Mouse (Mus musculus): ENCODE results near the gene Usp29.

DNA sequence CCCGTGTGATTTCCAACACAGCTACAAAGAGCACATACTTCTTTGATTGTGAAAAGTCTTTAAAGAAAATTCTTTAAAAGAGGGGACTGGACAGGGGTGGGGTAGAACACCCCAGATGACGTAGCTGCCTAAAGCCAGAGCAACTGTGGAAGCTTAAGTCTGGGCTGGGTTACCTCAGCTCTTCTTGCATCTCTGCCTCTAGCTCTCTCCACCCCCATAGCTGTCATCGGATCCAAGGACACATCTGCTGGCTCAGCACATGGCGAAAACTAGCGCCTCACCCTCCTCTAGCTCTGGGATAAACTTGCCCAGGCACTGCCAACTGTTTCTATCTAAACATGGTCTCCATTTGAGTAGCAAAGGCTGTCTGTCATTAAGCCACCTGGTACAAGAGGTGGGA is 34.9 kb downstream of the Usp29 start:
- no peak for TF ChIP-seq CTCF (IDR thresholded peaks at IDR 0.05; ENCODE audit: low read depth)
- no peak for TF ChIP-seq EP300 (IDR thresholded peaks at IDR 0.05; ENCODE audit: low read depth)

Data from liver, embryonic 14.5 days (tissue).